Mouse (Mus musculus): Measurements from ENCODE around the gene Rps19. TPM values are rescaled to one million over a fixed set of nuclear protein-coding genes. Genes with fewer than 3 reads are reported as not detected.
"Not testable (repeated sequence)": the region's sequence is repeated elsewhere in the genome, so short reads cannot be mapped to it uniquely, and the experiment has no call there.

Rps19 gene
- polyA plus RNA-seq (2014; fragmentation: Nextera tagmentation; extraction: Ambion mirVana), result 1,541 and 2,138 TPM in 2 replicates

GRCm38 (mm10) chr7:24883896-24884692 is at the start of gene Rps19:
Gene Rps19 (plus strand): TSS chr7:24884371.
- Histone ChIP-seq H3K4me1 (ENCODE audit: control insufficient read depth, insufficient read depth, low read length) (peaks cover 12% of the 10 kb centered on the region; the same call in 1 of the 2 replicates), H3K9ac (ENCODE audit: low read length) (peak within 1 kb of the TSS; percentile 100), H3K36me3 (ENCODE audit: control insufficient read depth, insufficient read depth, low read length) (peaks cover 34% of the 10 kb centered on the region), H3K9me3 (replicated peaks; ENCODE audit: control insufficient read depth, low read length) (no peaks in the 10 kb centered on the region), H3K4me2 (ENCODE audit: low read length) (peak within 1 kb of the TSS; percentile 87), H3K4me3 (ENCODE audit: low read depth, low read length) (peak within 1 kb of the TSS; percentile 100), H3K27me3 (replicated peaks; ENCODE audit: control insufficient read depth, insufficient read depth, low read length) (no peaks in the 10 kb centered on the region), H3K27ac (ENCODE audit: low read depth, low read length) (peak within 1 kb of the TSS; percentile 92)
- ATAC-seq (peak; percentile 93), DNase-seq (ENCODE audit: low spot score) (peak; percentile 100)
- under 1% methylated on average over 57 of the region's 57 CpGs for WGBS

- H3K4me1 ChIP-seq (ENCODE audit: control insufficient read depth, insufficient read depth, low read length); H3K9ac ChIP-seq (ENCODE audit: low read length); ATAC-seq; H3K27ac ChIP-seq (ENCODE audit: low read depth, low read length); H3K27me3 ChIP-seq (replicated peaks; ENCODE audit: control insufficient read depth, insufficient read depth, low read length); H3K9me3 ChIP-seq (replicated peaks; ENCODE audit: control insufficient read depth, low read length); H3K36me3 ChIP-seq (ENCODE audit: control insufficient read depth, insufficient read depth, low read length); DNase-seq (ENCODE audit: low spot score); H3K4me2 ChIP-seq (ENCODE audit: low read length); H3K4me3 ChIP-seq (ENCODE audit: low read depth, low read length): not testable (repeated sequence)
- WGBS, result 77% methylated on average over 11 of the region's 13 CpGs
Measured at GRCm38 (mm10) chr7:24838732-24839409, 45.3 kb upstream of the Rps19 start.

- no peak overlapping the region for H3K4me3 ChIP-seq (ENCODE audit: low read depth, low read length)
- H3K27ac ChIP-seq (ENCODE audit: low read depth, low read length), result no peak overlapping the region
- no peaks in the 10 kb centered on the region for H3K27me3 ChIP-seq (replicated peaks; ENCODE audit: control insufficient read depth, insufficient read depth, low read length)
- DNase-seq (ENCODE audit: low spot score) (no peak), ATAC-seq (no peak)
- H3K9me3 ChIP-seq (replicated peaks; ENCODE audit: control insufficient read depth, low read length), result no peaks in the 10 kb centered on the region
- H3K4me2 ChIP-seq (ENCODE audit: low read length), result no peak overlapping the region
- H3K36me3 ChIP-seq (ENCODE audit: control insufficient read depth, insufficient read depth, low read length), result no peaks in the 10 kb centered on the region
- H3K4me1 ChIP-seq (ENCODE audit: control insufficient read depth, insufficient read depth, low read length), result no peaks in the 10 kb centered on the region
- no peak overlapping the region for H3K9ac ChIP-seq (ENCODE audit: low read length)
- WGBS, result 86% methylated on average over 8 of the region's 8 CpGs
Measured at GRCm38 (mm10) chr7:24839410-24839808, 44.8 kb upstream of the Rps19 start.

- 65% methylated on average over 3 of the region's 3 CpGs for WGBS
- Histone ChIP-seq H3K27ac (ENCODE audit: low read depth, low read length) (no peak overlapping the region), H3K4me1 (ENCODE audit: control insufficient read depth, insufficient read depth, low read length) (no peaks in the 10 kb centered on the region), H3K27me3 (replicated peaks; ENCODE audit: control insufficient read depth, insufficient read depth, low read length) (no peaks in the 10 kb centered on the region), H3K9me3 (replicated peaks; ENCODE audit: control insufficient read depth, low read length) (no peaks in the 10 kb centered on the region), H3K36me3 (ENCODE audit: control insufficient read depth, insufficient read depth, low read length) (no peaks in the 10 kb centered on the region), H3K4me2 (ENCODE audit: low read length) (no peak overlapping the region), H3K4me3 (ENCODE audit: low read depth, low read length) (no peak overlapping the region), H3K9ac (ENCODE audit: low read length) (no peak overlapping the region)
- ATAC-seq (no peak), DNase-seq (ENCODE audit: low spot score) (no peak)
Measured at GRCm38 (mm10) chr7:24840331-24840730, 43.8 kb upstream of the Rps19 start.

- DNase-seq (ENCODE audit: low spot score) (no peak), ATAC-seq (no peak)
- H3K4me2 ChIP-seq (ENCODE audit: low read length), result no peak overlapping the region
- H3K4me1 ChIP-seq (ENCODE audit: control insufficient read depth, insufficient read depth, low read length), result no peaks in the 10 kb centered on the region
- H3K27ac ChIP-seq (ENCODE audit: low read depth, low read length), result no peak overlapping the region
- H3K27me3 ChIP-seq (replicated peaks; ENCODE audit: control insufficient read depth, insufficient read depth, low read length), result no peaks in the 10 kb centered on the region
- no peak overlapping the region for H3K9ac ChIP-seq (ENCODE audit: low read length)
- H3K36me3 ChIP-seq (ENCODE audit: control insufficient read depth, insufficient read depth, low read length), result no peaks in the 10 kb centered on the region
- H3K4me3 ChIP-seq (ENCODE audit: low read depth, low read length), result no peak overlapping the region
- no peaks in the 10 kb centered on the region for H3K9me3 ChIP-seq (replicated peaks; ENCODE audit: control insufficient read depth, low read length)
- 63% methylated on average over 4 of the region's 4 CpGs for WGBS
Measured at GRCm38 (mm10) chr7:24841009-24841408, 43.2 kb upstream of the Rps19 start.

GRCm38 (mm10) chr7:24844144-24844543 is 40.0 kb upstream of the Rps19 start:
- H3K9ac ChIP-seq (ENCODE audit: low read length), result no peak overlapping the region
- H3K4me3 ChIP-seq (ENCODE audit: low read depth, low read length), result no peak overlapping the region
- 37% methylated on average over 5 of the region's 5 CpGs for WGBS
- no peaks in the 10 kb centered on the region for H3K36me3 ChIP-seq (ENCODE audit: control insufficient read depth, insufficient read depth, low read length)
- H3K9me3 ChIP-seq (replicated peaks; ENCODE audit: control insufficient read depth, low read length), result no peaks in the 10 kb centered on the region
- H3K27me3 ChIP-seq (replicated peaks; ENCODE audit: control insufficient read depth, insufficient read depth, low read length), result no peaks in the 10 kb centered on the region
- no peak overlapping the region for H3K27ac ChIP-seq (ENCODE audit: low read depth, low read length)
- ATAC-seq (no peak), DNase-seq (ENCODE audit: low spot score) (no peak)
- H3K4me2 ChIP-seq (ENCODE audit: low read length), result no peak overlapping the region
- no peaks in the 10 kb centered on the region for H3K4me1 ChIP-seq (ENCODE audit: control insufficient read depth, insufficient read depth, low read length)

- ATAC-seq (no peak), DNase-seq (ENCODE audit: low spot score) (no peak)
- Histone ChIP-seq H3K36me3 (ENCODE audit: control insufficient read depth, insufficient read depth, low read length) (no peaks in the 10 kb centered on the region), H3K4me3 (ENCODE audit: low read depth, low read length) (no peak overlapping the region), H3K27ac (ENCODE audit: low read depth, low read length) (no peak overlapping the region), H3K9me3 (replicated peaks; ENCODE audit: control insufficient read depth, low read length) (no peaks in the 10 kb centered on the region), H3K27me3 (replicated peaks; ENCODE audit: control insufficient read depth, insufficient read depth, low read length) (no peaks in the 10 kb centered on the region), H3K4me1 (ENCODE audit: control insufficient read depth, insufficient read depth, low read length) (no peaks in the 10 kb centered on the region), H3K9ac (ENCODE audit: low read length) (no peak overlapping the region), H3K4me2 (ENCODE audit: low read length) (no peak overlapping the region)
- WGBS, result 85% methylated on average over 9 of the region's 9 CpGs
Measured at GRCm38 (mm10) chr7:24845181-24845580, 39.0 kb upstream of the Rps19 start.

- no peaks in the 10 kb centered on the region for H3K9me3 ChIP-seq (replicated peaks; ENCODE audit: control insufficient read depth, low read length)
- no peaks in the 10 kb centered on the region for H3K4me1 ChIP-seq (ENCODE audit: control insufficient read depth, insufficient read depth, low read length)
- H3K4me3 ChIP-seq (ENCODE audit: low read depth, low read length), result no peak overlapping the region
- H3K27me3 ChIP-seq (replicated peaks; ENCODE audit: control insufficient read depth, insufficient read depth, low read length), result no peaks in the 10 kb centered on the region
- H3K36me3 ChIP-seq (ENCODE audit: control insufficient read depth, insufficient read depth, low read length), result no peaks in the 10 kb centered on the region
- ATAC-seq, result peak; percentile 46; the same call in 1 of the 2 replicates
- DNase-seq (ENCODE audit: low spot score), result peak; percentile 56
- H3K9ac ChIP-seq (ENCODE audit: low read length), result no peak overlapping the region
- H3K27ac ChIP-seq (ENCODE audit: low read depth, low read length), result 0 out of 2 replicates have a peak overlapping the region, but pooled peaks have one; percentile 11
- no peak overlapping the region for H3K4me2 ChIP-seq (ENCODE audit: low read length)
- WGBS, result 2% methylated on average over 6 of the region's 6 CpGs
Measured at GRCm38 (mm10) chr7:24845713-24846112, 38.5 kb upstream of the Rps19 start.

- H3K9me3 ChIP-seq (replicated peaks; ENCODE audit: control insufficient read depth, low read length); H3K4me1 ChIP-seq (ENCODE audit: control insufficient read depth, insufficient read depth, low read length); H3K4me2 ChIP-seq (ENCODE audit: low read length); ATAC-seq; H3K27ac ChIP-seq (ENCODE audit: low read depth, low read length); H3K27me3 ChIP-seq (replicated peaks; ENCODE audit: control insufficient read depth, insufficient read depth, low read length); H3K36me3 ChIP-seq (ENCODE audit: control insufficient read depth, insufficient read depth, low read length); DNase-seq (ENCODE audit: low spot score); H3K9ac ChIP-seq (ENCODE audit: low read length); H3K4me3 ChIP-seq (ENCODE audit: low read depth, low read length): not testable (repeated sequence)
- WGBS, result 17% methylated on average over 2 of the region's 2 CpGs
Measured at GRCm38 (mm10) chr7:24846576-24846975, 37.6 kb upstream of the Rps19 start.
